Mouse (Mus musculus) ES-Bruce4 (cell line): ENCODE data around the gene Jph3. TPM values are rescaled to one million over a fixed set of nuclear protein-coding genes. Genes with fewer than 3 reads are reported as not detected.

ENCODE experiments used
- H3K27ac ChIP-seq: 2 replicates; pipeline ENCODE4 v1.5.1; 2012; ENCODE audit warnings: low read length, inconsistent platforms; ENCODE audit not compliant: insufficient read depth
- H3K27me3 ChIP-seq: 2 replicates; pipeline ENCODE4 v1.6.1; 2012; ENCODE audit warnings: mild to moderate bottlenecking, low read length, inconsistent platforms; ENCODE audit not compliant: control insufficient read depth, poor library complexity, insufficient read depth, severe bottlenecking
- H3K36me3 ChIP-seq: 2 replicates; pipeline ENCODE4 v1.6.1; 2012; ENCODE audit warnings: inconsistent platforms, mild to moderate bottlenecking, low read length, moderate library complexity; ENCODE audit not compliant: control insufficient read depth, poor library complexity, insufficient read depth, severe bottlenecking
- H3K4me1 ChIP-seq: one replicate; pipeline ENCODE4 v1.8.1; 2011; ENCODE audit warnings: low read length; ENCODE audit not compliant: control insufficient read depth, insufficient read depth
- H3K4me3 ChIP-seq: 2 replicates; pipeline ENCODE4 v1.5.1; 2011; ENCODE audit warnings: low read depth, mild to moderate bottlenecking, low read length
- H3K9ac ChIP-seq: 2 replicates; pipeline ENCODE4 v1.6.1; 2012; ENCODE audit warnings: low read depth, mild to moderate bottlenecking, inconsistent platforms; ENCODE audit not compliant: poor library complexity, severe bottlenecking
- H3K9me3 ChIP-seq: replicated peaks from 2 replicates; pipeline ENCODE4 v1.6.1; 2012; ENCODE audit warnings: mild to moderate bottlenecking, low read length, inconsistent platforms; ENCODE audit not compliant: control insufficient read depth, poor library complexity, insufficient read depth, severe bottlenecking
- CTCF ChIP-seq: IDR thresholded peaks from one replicate; pipeline ENCODE4 v1.8.1; 2011; ENCODE audit warnings: low read depth, low read length
- EP300 ChIP-seq: IDR thresholded peaks from 2 replicates; pipeline ENCODE4 v1.6.1; 2011; ENCODE audit warnings: low read depth, low read length; ENCODE audit not compliant: insufficient read depth
- POLR2A ChIP-seq: IDR thresholded peaks from one replicate; pipeline ENCODE4 v1.8.1; 2011; ENCODE audit warnings: low read length; ENCODE audit not compliant: insufficient read depth
- polyA plus RNA-seq: library from polyadenylated mRNA; stranded (reverse); fragments of >200 nt; gene quantifications from 2 replicates; pipeline ENCODE4 v1.2.4, GENCODE M21; 2011; ENCODE audit warnings: low read depth; ENCODE audit not compliant: missing spikeins, insufficient read depth, insufficient read length

The Jph3 gene
- polyA plus RNA-seq, 1 experiment: 1.8 TPM

DNA sequence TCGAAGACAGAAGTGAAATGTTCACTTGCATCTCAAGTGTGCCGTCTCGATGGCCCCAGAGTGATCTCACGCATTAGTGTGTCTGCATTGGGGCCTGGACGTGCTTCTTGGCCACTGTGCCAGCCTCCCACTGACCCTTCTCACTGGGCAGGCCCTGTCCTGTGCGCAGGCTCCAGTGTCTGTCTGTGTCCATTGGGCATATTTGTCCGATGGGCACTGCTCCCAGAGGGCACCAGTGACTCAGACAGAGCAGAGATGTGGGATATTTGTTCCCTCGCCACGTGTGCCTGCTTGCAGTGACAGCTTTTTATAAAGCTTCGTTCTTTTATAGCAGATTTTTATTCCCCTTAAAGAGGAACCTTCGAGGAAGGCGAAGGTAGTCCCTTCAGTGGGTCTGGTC, 44.5 kb downstream of the Jph3 start:
- TF ChIP-seq POLR2A (no peak), EP300 (no peak), CTCF (no peak)
- Histone ChIP-seq H3K4me1 (no peaks in the 10 kb centered on the region), H3K27me3 (no peaks in the 10 kb centered on the region), H3K4me3 (no peak overlapping the region), H3K9ac (no peak overlapping the region), H3K9me3 (no peaks in the 10 kb centered on the region), H3K36me3 (no peaks in the 10 kb centered on the region), H3K27ac (no peak overlapping the region)

DNA sequence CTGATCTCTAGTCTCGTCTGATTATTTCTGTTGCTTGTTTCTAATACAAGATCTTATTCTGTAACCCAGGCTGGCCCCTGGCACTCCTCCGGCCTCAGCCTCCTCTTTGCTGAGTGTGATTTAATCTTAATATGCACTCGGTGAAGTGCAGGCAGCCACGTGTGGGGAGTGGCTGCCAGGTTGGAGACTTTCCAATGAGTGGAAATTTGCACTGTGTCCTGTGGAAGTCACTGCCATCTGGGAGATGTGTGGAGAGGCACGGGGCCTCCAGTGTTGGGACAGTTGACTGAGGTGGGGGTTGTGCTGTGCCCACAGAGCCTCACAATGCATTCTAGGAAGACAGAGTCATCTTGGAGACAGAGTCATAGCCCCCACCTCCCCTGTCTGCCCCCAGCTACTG, 53.1 kb downstream of the Jph3 start:
- no peaks in the 10 kb centered on the region for H3K9me3 ChIP-seq
- H3K4me1 ChIP-seq: no peaks in the 10 kb centered on the region
- TF ChIP-seq EP300 (no peak), POLR2A (no peak), CTCF (no peak)
- no peak overlapping the region for H3K27ac ChIP-seq
- H3K27me3 ChIP-seq: no peaks in the 10 kb centered on the region
- H3K9ac ChIP-seq: no peak overlapping the region
- H3K36me3 ChIP-seq: no peaks in the 10 kb centered on the region
- H3K4me3 ChIP-seq: no peak overlapping the region

DNA sequence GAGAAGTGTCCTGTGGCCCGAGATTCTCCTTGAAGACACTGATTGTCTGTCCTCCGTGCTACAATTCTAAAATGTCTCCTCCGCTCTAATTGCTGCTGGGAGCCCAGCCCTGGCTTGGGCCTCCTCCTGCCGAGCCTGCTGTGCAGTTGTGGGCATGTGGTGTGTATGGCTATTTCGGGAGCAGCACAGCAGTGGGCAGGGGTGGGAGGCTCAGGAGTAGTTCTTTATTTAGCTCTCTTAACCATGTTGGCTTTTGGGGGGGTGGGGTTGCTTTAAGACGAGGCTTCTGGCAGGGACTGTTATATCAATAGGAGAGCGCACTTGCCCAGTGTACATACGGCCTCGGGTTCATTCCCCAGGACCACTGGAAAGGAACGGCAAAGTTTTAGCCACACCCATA, 57.1 kb downstream of the Jph3 start:
- Histone ChIP-seq H3K27ac (no peak overlapping the region), H3K9me3 (no peaks in the 10 kb centered on the region), H3K36me3 (no peaks in the 10 kb centered on the region), H3K4me1 (no peaks in the 10 kb centered on the region), H3K27me3 (no peaks in the 10 kb centered on the region), H3K9ac (no peak overlapping the region), H3K4me3 (no peak overlapping the region)
- TF ChIP-seq EP300: no peak

DNA sequence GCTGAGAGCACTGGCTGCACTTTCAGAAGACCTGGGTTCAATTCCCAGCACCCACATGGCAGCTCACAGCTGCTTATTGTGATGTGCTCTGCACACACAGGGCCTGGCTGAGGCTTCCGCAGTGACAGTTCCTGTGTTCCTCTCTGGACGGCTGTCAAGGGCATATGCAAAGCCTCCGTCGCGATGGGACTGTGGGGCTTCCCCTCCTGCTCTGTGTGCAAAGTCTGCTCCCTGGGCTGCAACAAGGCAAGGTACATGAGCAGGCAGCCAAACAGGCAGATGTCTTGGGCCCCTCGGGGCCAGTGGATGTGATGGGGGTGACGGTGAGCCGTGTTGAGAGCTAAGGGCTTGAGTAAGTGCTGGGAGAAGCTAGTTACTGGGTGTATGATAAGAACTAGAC, 59.4 kb downstream of the Jph3 start:
- Histone ChIP-seq H3K9ac (no peak overlapping the region), H3K36me3 (no peaks in the 10 kb centered on the region), H3K27me3 (no peaks in the 10 kb centered on the region), H3K4me1 (no peaks in the 10 kb centered on the region), H3K27ac (no peak overlapping the region), H3K4me3 (no peak overlapping the region), H3K9me3 (no peaks in the 10 kb centered on the region)
- TF ChIP-seq CTCF (no peak), POLR2A (no peak), EP300 (no peak)

DNA sequence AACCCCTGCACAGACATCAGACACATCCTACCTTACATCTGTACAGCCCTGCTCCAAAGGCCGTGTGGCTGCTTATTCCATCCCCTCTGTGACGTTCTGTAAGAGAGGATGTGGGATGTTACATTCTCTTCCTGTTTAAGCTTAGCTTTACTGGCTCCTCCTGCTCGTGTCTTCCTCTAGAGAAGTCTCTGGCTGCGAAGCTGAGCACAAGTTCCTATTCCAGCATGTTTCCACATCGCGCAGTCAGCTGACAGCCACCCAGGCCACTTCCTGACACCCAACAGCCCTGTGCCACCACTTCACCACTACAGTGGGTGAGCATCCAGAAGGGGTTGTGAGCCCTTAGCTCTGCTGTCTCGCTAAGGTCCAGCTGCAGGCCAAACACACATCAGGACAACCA, 62.7 kb downstream of the Jph3 start:
- Histone ChIP-seq H3K9me3 (no peaks in the 10 kb centered on the region), H3K9ac (no peak overlapping the region), H3K4me1 (no peaks in the 10 kb centered on the region), H3K27me3 (no peaks in the 10 kb centered on the region), H3K4me3 (no peak overlapping the region), H3K27ac (no peak overlapping the region), H3K36me3 (peaks cover 11% of the 10 kb centered on the region)
- TF ChIP-seq CTCF (no peak), EP300 (no peak), POLR2A (no peak)

DNA sequence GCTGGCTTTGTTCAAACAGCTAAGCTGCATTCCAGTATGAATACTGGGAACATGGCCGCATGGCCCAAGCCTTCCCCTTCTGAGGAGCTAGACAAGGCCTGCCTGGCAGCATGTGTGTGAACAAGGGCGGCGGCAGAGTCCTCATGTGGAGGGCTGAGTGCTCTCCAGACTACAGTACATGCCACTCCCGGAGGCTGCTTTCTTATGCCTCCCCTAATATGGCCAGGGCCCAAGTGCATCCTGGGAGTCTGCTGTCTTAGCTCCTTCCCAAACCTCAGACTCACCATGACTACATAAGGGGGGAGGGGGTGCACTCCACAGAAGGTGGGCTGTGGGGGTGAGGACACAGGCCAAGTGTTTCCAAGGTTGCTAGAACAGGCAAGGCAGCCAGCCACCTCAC, 63.2 kb downstream of the Jph3 start:
- Histone ChIP-seq H3K4me1 (no peaks in the 10 kb centered on the region), H3K27ac (no peak overlapping the region), H3K9ac (no peak overlapping the region), H3K27me3 (no peaks in the 10 kb centered on the region), H3K36me3 (peaks cover 14% of the 10 kb centered on the region), H3K9me3 (no peaks in the 10 kb centered on the region), H3K4me3 (no peak overlapping the region)
- TF ChIP-seq CTCF (no peak), POLR2A (no peak), EP300 (no peak)

DNA sequence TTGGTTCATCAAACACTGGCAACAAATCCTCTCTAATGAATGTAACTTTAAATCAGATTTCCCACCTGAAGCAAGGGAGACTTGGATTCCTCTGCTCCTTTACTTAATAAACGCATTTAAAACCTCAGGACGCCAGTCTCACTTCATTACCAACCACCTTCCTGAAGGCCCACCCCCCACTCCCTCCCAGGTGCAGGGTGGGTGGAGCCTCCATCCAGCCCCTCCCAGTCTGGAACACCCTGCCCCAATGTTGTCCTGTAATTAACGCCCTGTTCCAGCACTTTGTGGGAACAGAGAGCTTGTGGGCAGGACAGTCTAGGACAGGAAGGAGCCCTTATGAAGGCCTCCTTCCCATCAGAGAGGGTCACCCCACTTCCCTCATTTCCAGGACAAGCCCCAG, 64.7 kb downstream of the Jph3 start:
- Histone ChIP-seq H3K36me3 (peaks cover 20% of the 10 kb centered on the region), H3K27me3 (no peaks in the 10 kb centered on the region), H3K27ac (no peak overlapping the region), H3K9me3 (no peaks in the 10 kb centered on the region), H3K4me3 (no peak overlapping the region), H3K9ac (no peak overlapping the region), H3K4me1 (no peaks in the 10 kb centered on the region)
- TF ChIP-seq POLR2A (no peak), EP300 (no peak)
